Mouse (Mus musculus) brain, embryonic 18.5 days (tissue): Measurements from ENCODE around the gene Fcho2.

Source experiments
- DNase-seq: peaks from one replicate; pipeline ENCODE4 v3.0.0-alpha.2; 2012; ENCODE audit warnings: low read depth, low spot score

The Fcho2 gene

DNA sequence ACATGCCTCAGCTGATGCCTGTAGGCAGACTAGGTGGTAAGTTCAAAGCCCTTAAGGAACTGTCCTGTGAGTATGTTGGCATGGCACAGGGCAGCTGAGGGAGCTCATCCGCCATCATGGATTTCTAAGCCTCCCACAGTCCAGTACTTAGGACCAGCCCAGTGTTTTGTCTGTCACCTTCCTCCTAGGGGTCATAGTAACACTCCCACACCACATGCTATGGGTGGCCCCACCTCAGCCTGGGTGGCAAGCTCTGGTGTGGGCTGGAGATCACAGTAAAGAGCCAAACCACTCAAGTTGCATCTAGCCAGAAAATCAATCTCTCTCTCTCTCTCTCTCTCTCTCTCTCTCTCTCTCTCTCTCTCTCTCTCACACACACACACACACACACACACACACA, 136.0 kb downstream of the Fcho2 start:
- DNase-seq: no peak

DNA sequence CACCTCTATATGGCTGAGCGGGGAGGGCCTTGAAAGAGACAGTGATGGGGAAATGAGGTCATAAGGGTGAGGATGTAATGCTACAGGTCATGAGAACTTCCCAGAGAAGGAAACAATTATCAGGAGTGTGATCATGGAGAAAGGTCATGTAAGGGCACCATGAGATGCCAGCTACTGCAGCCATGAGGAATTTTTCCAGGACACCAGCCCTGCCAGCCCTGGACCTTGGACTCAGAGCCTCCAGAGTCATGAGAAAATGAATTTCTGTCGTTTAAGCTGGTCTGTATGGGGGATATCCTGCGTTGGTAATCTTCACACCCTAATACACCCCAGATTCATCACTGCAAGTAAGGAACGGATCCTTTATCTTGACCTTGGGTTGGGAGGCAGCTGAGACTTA, 141.3 kb downstream of the Fcho2 start:
- no peak for DNase-seq
